Mouse (Mus musculus): ENCODE data around the gene Specc1. TPM values are rescaled to one million over a fixed set of nuclear protein-coding genes. Genes with fewer than 3 reads are reported as not detected.

Gene Specc1
- total RNA-seq, 2 experiments from 2014 or later, result 9.8 to 12.1 TPM

GRCm38 (mm10) chr11:61967034-61967433 lies 10.5 kb downstream of the Specc1 start:
- DNase-seq (ENCODE audit: low spot score in 2 of 2), result no peak

DNA sequence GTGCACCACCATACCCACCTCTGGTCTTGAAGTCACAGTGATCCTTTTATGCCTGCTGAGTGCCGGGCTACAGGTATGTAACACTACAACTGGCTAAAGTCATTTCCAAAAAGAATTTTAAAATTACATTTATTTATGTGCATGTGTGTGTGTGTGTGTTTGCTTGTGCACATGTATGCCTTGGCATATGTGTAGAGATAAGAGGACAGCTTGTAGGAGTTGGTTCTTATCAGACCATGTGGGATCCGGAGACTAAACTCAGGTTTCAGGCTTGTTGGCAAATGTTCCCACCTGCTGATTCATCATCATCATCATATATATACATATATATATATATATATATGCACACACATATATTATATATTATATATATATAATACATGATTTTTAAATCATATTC lies 12.3 kb downstream of the Specc1 start:
- DNase-seq (ENCODE audit: low spot score in 2 of 2), result no peak

DNA sequence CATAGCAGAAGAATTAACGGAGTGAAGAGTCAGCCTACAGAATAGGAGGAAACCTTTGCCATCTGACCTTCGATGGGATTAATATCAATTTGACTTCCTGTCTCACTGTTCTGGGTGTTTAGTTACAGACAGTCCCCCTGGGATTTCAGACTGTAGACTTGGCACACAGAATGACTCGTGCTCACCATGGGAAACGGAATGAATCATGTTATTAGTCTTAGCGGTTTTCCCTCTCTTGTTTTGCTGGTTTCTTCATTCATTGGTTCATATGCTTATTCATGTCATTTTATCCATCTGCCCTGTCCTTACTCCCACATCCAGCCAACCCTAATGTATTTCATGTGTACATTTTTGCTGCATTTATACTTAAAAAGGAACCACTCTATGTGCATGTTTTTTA lies 14.3 kb downstream of the Specc1 start:
- DNase-seq (ENCODE audit: low spot score in 2 of 2), result no peak

DNA sequence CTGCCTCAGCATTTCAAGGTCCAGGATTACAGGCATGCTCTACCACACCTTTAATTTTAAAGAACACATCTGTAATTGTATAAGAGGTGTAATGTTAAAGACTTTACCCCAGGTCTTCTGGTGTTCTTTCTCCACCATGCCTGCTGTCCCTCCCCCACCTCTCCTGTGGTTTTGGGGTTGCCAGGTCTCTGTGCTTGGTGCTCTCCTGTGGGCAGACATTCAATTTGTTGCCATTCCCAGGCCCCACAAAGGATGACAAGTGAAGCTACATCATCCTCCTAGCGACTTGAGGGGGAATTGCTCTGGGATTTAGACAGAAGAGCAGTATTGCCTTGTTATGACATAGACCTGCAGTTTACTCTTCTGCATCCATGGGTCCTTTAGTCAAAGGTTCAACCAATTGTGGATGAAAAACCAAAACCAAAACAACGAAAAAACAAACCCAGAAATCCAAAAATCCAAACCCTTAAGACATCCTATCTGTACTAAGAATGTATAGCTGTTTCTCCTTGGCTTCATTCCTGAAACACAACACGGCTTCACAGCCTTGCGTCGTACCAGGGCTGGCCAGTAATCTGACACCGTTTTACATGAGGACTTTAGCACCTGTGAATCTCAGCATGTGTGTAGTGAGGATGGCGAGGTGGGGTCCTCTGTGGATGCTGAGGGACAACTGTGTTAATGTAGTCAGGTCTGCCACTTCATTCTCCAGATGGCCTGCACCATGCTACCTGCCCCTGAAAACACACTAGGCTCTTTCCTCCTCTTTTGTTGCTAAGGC lies 15.1 kb downstream of the Specc1 start:
- DNase-seq (ENCODE audit: low spot score in 2 of 2), result no peak

DNA sequence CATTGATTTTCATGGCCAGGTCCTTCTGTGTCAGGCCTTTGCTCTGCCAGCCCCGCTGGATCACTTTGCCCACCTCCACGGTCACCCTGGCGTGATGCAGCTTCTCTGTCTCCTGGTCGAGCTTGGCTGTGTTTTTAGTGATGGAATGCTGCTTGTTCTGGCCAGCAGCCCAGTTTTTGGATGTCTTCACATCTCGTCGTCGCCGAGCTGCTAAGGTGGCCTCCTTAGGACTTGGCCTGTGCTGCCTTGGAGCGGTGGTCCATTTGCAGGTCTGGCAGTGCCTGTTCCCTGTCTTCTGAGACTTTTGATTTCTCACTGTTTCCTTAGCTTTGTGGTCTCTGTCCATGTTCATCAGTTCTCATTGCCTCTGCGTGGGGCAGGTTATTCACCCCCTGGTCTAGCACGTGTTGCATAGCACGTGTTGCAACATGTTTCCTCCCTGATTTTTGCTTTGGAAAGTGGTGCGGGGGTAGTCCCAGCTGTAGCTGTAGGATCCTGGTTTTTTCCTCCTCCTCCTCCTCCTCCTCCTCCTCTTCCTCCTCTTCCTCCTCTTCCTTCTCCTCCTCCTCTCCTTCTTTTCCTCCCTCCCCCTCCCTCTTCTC lies 17.6 kb downstream of the Specc1 start:
- DNase-seq (ENCODE audit: low spot score in 2 of 2), result no peak

DNA sequence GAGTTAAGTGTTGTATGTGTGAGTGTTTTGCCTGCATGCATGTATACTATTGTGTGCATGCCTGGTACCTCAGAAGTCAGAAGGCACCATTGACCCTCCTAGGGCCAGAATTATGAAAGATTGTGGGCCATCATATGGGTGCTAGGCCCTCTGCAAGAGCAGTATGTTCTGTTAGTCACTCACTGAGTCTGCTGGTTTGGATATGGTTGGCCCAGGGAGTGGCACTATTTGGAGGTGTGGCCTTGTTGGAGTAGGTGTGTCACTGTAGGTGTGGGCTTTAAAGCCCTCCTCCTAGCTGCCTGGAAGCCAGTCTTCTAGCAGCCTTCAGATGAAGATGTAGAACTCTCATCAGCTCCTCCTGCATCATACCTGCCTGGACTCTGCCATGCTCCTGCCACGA lies 19.2 kb downstream of the Specc1 start:
- DNase-seq (ENCODE audit: low spot score in 2 of 2), result no peak

GRCm38 (mm10) chr11:61981285-61981684 lies 24.7 kb downstream of the Specc1 start:
- no peak for DNase-seq (ENCODE audit: low spot score in 2 of 2)

GRCm38 (mm10) chr11:61982828-61983227 lies 26.3 kb downstream of the Specc1 start:
- DNase-seq (ENCODE audit: low spot score in 2 of 2), result no peak

DNA sequence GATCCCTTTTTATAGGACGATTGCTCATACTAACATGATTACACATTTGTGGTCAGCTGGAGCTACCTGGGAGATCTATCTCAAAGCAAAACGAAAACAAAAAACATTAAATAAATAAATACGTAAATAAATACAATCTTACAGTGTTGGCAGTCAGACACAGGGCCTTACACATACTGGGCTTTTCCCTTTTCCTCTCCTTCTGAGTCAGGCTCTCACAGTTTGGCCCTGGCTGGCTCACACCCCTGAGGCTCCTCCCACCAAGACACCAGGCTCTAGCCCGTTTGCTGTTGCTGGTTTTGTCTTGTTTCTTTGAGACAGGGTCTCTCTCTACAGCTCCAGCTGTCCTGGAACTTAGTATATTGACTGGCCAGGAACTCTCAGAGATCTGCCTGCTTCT lies 30.4 kb downstream of the Specc1 start:
- no peak for DNase-seq (ENCODE audit: low spot score in 2 of 2)

DNA sequence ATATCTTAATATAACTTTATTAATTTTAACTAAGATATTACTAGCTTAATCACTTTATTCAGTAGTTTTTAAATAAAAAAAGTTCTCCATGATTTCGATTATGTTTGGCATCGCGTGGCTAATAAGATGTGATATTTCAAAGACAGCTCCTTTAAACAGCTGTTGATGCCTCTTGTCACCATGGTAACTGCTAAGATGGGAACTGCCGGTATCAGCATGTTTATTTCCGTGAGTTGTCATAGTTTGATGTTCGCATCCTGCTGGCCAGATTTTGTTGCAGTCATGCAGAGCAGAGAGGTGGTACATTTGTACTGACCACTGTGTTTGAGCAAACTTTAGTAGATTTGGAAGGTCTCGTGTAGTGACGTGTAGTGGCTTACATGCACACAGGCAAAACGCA lies 33.1 kb downstream of the Specc1 start:
- DNase-seq (ENCODE audit: low spot score in 2 of 2), result no peak

- DNase-seq (ENCODE audit: low spot score in 2 of 2), result no peak
Observed at GRCm38 (mm10) chr11:61991576-61991975, 35.0 kb downstream of the Specc1 start.

DNA sequence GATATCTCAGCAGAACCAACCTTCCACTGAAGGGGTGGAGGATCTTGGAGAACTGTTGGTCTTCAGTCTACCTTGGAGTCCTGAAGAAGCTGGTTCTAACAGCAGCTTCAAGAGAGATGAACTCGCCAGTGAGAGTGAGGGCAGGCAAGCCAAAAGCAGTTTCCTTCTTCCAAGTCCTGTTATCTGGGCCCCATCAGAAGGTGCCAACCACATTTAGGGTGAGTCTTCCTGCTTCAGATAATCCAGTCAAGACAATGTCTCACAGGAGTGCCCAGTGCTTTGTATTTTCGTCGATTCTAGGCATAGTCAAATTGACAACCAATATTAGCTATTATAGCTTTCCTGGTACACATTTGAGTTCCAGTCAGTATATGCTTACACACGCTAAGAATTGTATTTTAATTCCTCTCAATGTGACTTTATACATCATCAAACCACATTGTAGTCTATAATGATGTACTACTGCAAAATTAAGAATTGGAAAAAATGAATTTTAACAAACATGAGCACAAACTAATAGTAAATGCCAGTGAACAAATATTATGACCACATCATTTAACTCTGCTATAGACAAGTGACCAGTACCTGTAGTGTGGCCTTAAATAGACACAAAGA lies 36.2 kb downstream of the Specc1 start:
- no peak for DNase-seq (ENCODE audit: low spot score in 2 of 2)

DNA sequence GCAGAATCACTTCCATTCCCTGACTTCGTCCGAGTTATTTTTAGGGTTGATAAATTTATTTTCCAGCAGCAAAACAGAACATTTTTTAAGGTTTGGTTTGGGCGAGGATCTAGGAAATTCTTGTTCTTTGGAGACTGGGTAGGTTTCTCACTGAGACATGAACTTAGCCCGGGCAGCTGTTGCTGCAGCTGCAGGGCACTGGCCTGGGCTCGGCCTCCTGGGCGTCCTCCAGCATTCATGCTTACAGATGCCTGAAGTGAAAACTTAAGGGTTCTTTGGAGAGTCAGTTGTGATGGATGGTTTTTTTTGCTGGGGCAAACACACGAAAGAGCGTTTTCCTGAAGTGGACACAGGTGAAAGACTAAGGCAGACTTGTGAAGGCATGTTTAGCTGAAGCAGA lies 42.9 kb downstream of the Specc1 start:
- peak in 1 of 2 experiments; percentile 48 for DNase-seq (ENCODE audit: low spot score in 2 of 2)

DNA sequence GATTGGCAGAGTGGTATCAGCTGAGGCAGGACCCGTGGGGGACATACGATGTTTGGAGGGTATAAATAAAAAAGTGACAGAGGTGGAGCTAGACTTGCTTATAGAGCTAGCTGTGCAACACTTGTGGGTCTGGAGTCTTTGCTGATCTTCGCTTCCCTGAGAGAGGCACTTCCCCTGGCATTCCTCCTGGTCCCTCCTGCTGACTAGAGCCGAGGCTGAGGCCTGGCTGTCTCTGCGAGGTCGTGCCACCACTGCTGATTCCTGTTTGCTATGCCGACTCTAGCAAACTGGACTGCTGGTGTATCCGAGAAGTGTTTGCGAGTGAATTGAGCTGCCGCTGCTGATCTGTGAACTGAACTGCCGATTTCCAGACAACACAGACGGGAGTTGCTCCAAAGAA lies 43.5 kb downstream of the Specc1 start:
- no peak for DNase-seq (ENCODE audit: low spot score in 2 of 2)

DNA sequence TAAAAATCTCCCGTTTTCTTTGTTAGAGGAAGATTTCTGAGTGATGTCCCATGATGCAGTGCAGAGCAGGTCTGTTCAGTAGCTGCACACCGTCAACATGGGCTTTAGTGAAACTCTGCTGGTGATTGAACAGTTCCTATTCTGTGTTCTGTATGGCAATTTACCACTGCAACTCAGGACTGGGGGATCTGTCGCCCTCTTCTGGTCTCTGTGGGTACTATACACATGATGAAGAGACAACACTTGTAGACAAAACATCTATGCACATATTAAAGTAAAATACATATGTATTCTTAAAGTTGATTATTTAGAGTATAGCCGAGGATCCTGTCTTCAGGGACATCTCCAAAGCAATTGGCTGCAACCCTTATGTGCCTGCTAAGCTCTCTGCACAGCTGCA lies 45.4 kb downstream of the Specc1 start:
- no peak for DNase-seq (ENCODE audit: low spot score in 2 of 2)

DNA sequence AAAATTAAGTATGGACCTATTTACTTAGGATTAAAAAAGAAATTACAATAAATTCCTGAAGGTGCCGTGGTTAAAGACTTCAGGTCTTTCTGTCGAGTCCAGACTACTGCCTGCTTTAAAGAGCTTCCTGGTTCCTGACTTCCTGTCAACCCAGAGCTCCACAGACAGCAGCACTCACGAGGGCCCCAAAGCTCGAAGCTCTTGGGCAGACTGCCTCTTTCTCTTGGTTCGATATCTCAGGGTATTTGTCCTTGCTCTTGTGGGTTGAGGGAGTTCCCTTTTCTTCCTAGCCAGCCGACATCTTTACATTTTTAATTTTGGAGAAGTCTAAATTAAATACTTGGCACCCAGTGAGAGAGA lies 48.3 kb downstream of the Specc1 start:
- no peak for DNase-seq (ENCODE audit: low spot score in 2 of 2)

DNA sequence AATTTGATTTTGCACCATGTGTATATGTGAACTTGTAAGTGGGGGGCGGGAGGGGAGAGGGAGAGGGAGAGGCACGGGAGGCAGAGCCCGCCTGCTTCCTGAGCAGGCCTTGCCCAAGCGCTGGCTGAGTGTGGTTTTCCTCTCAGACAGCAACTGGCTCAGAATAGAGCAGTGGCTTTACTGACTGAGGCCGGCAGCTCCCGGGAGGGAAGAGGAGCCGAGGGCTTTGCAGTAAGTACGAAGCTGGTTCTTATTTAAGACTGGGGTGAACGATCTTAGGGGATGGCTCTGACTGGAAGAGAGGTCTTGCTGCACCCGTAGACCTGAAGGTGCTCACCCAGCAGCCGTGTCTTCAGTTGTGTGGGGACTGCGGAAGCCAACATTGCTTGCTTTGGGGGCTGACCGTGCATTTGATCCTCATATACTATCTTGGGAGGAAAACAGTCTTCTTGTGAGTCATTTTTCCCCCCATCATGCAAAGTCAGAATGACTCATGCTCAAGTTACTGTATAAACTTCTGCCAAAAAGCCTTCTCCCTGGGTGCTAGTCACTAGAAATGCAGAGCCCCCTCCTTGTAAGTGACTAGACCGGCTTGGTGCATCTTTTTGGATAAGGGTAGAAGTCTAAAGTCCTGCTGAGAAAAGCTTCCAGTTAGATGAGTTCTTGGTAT lies 48.8 kb downstream of the Specc1 start:
- peak in 1 of 2 experiments; percentile 40 for DNase-seq (ENCODE audit: low spot score in 2 of 2)

GRCm38 (mm10) chr11:62005911-62006260 lies 49.3 kb downstream of the Specc1 start:
- DNase-seq (ENCODE audit: low spot score in 2 of 2), result no peak

GRCm38 (mm10) chr11:62006680-62007079 lies 50.1 kb downstream of the Specc1 start:
- no peak for DNase-seq (ENCODE audit: low spot score in 2 of 2)

GRCm38 (mm10) chr11:62007984-62008383 lies 51.4 kb downstream of the Specc1 start:
- DNase-seq (ENCODE audit: low spot score in 2 of 2), result no peak

GRCm38 (mm10) chr11:62010625-62011231 lies 54.2 kb downstream of the Specc1 start:
- DNase-seq (ENCODE audit: low spot score in 2 of 2), result no peak

- no peak for DNase-seq (ENCODE audit: low spot score in 2 of 2)
Observed at GRCm38 (mm10) chr11:62012039-62012438, 55.5 kb downstream of the Specc1 start.
